Mouse (Mus musculus): ENCODE results near the gene Rrp36.

GRCm38 (mm10) chr17:46622269-46622668 is 51.9 kb downstream of the Rrp36 start:
- TF ChIP-seq GATA1 (IDR thresholded peaks at IDR 0.05; ENCODE audit: low read length) (no peak), TAL1 (IDR thresholded peaks at IDR 0.05; ENCODE audit: low read length) (no peak)

Measured in erythroblast, embryonic 14.5 days (primary cell).